In genomic region chr11:101732518-101733440, GRCm38 (mm10) we compare ENCODE assay signal across 8 mouse cellular contexts. TPM values are rescaled to one million over a fixed set of nuclear protein-coding genes. Genes with fewer than 3 reads are reported as not detected.
DNase-seq lines count a peak whose midpoint lies in the region; ATAC-seq and TF ChIP-seq lines count a peak whose summit lies in the region.

Dhx8 (plus strand) TSS chr11:101732919.

- H3K27me3 ChIP-seq in Patski, result no peaks in the 10 kb centered on the region
- H3K27me3 ChIP-seq in hindbrain, embryonic 13.5 days, result no peaks in the 10 kb centered on the region

- H3K4me3 ChIP-seq in hindbrain, embryonic 13.5 days, result peak within 1 kb of the TSS; percentile 64

- peak; percentile 92 for DNase-seq in Patski (ENCODE audit: low read depth, low spot score)
- DNase-seq in cerebellum, postnatal 14 days, result peak; percentile 99
- peak; percentile 97 for DNase-seq in frontal cortex, postnatal 14 days (ENCODE audit: low spot score in 2 of 2)
- peak; percentile 97 to 99 for DNase-seq in layer of hippocampus, postnatal 25 days (ENCODE audit: extremely low spot score in 1 of 2, low spot score in 1 of 2)
- peak; percentile 98 for DNase-seq in lung, postnatal 25 days (ENCODE audit: low spot score)
- DNase-seq in retina, embryonic 14.5 days (ENCODE audit: low spot score), result peak; percentile 99
- peak; percentile 99 for DNase-seq in thymus, postnatal 4 days

- CTCF ChIA-PET in Patski (lab: Charles Lee), result interaction anchor here (0.5 to 8.0 kb wide), 25 partner anchors 10 to 177 kb away, joined by 3 to 87 read pairs (median 5); partner anchors contain the start of gene Arl4d

- H3K4me1 ChIP-seq in hindbrain, embryonic 13.5 days (replicated peaks), result peaks cover 12% of the 10 kb centered on the region

- WGBS in hindbrain, embryonic 13.5 days, result under 1% methylated on average over 51 of the region's 51 CpGs

- peaks cover 29% of the 10 kb centered on the region for H3K36me3 ChIP-seq in hindbrain, embryonic 13.5 days

- peak within 1 kb of the TSS; percentile 91 for H3K9ac ChIP-seq in hindbrain, embryonic 13.5 days

- H3K4me2 ChIP-seq in hindbrain, embryonic 13.5 days, result peak within 1 kb of the TSS; percentile 86

- in situ Hi-C loops in Patski (cut with MboI; ENCODE audit: low pct_unique_long_range_greater_than_20kb), result loop anchor here (5.0 kb wide), 1 partner anchor 70 kb away; no protein-coding TSS in a partner anchor

- peak; percentile 84 for ATAC-seq in Patski
- ATAC-seq in hindbrain, embryonic 13.5 days (ENCODE audit: low FRiP score), result peak; percentile 98

- no peaks in the 10 kb centered on the region for H3K9me3 ChIP-seq in hindbrain, embryonic 13.5 days

- peak within 1 kb of the TSS; percentile 77 for H3K27ac ChIP-seq in hindbrain, embryonic 13.5 days

- peak; percentile 100 for TF ChIP-seq CTCF in Patski (IDR thresholded peaks at IDR 0.05)

- POLR2A ChIA-PET in Patski (lab: Charles Lee), result interaction anchor here (0.6 to 4.0 kb wide), 12 partner anchors 10 to 105 kb away, joined by 3 to 41 read pairs (median 4); no protein-coding TSS in a partner anchor

RNA-seq across cellular contexts. Expression of gene Dhx8, which starts in this region (rescaled TPM):
- 24.8 TPM for polyA plus RNA-seq in Patski (2021)
- 35.1 and 39.7 TPM in 2 replicates for polyA plus RNA-seq in hindbrain, embryonic 13.5 days (2015; fragmentation: Nextera tagmentation; extraction: Ambion mirVana)
- 10 to 100 TPM; 34.3 to 37.2 TPM for total RNA-seq in layer of hippocampus, postnatal 25 days (2021)

Comparison
In these comparisons a context has a peak if more than half of its experiments do, and no peak if none do; other contexts are left out.
1. Peak in every context shown above with its lines: DNase-seq, ATAC-seq, H3K4me3 ChIP-seq and H3K27ac ChIP-seq.